Mouse (Mus musculus): ENCODE results near the gene Samsn1. TPM values are rescaled to one million over a fixed set of nuclear protein-coding genes. Genes with fewer than 3 reads are reported as not detected.

Samsn1 gene
- polyA plus RNA-seq, 1 experiment from 2014 or later, result 1.4 TPM

GRCm38 (mm10) chr16:76000127-76000526 lies 22.0 kb downstream of the Samsn1 start:
- 0 out of 2 replicates have a peak, but pooled peaks have one; percentile 35 for ATAC-seq (replicated peaks)

DNA sequence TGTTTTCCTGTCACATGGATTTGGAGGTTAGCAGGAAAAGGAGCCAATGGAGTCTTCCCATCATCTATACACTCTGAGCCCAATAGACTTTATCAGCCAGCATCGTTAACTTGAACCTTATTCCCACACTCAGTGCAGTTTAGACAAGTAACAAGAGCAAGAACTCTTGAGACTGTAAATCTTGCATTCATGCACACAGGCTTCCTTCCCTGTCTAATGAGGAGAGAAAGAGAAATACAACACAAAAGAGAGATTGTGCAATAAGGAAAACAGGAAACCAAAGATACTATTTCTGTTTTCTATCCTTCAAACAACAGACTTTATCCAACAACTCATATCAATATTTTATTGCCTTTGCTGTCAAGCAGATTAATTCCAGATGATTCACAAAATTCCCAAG lies 31.9 kb downstream of the Samsn1 start:
- H3K4me2 ChIP-seq (replicated peaks), result no peak overlapping the region
- H3K27me3 ChIP-seq, result no peaks in the 10 kb centered on the region
- no peak overlapping the region for H3K9ac ChIP-seq (replicated peaks)
- no peak overlapping the region for H3K27ac ChIP-seq (replicated peaks)
- no peak overlapping the region for H3K4me3 ChIP-seq
- no peaks in the 10 kb centered on the region for H3K4me1 ChIP-seq
- no peaks in the 10 kb centered on the region for H3K36me3 ChIP-seq
- H3K9me3 ChIP-seq, result no peaks in the 10 kb centered on the region
- no peak for ATAC-seq (replicated peaks)
- WGBS, result 64% methylated on average over 1 of the region's 1 CpGs

More at GRCm38 (mm10) chr16:76000127-76000526, 22.0 kb downstream of the Samsn1 start:
- H3K9ac ChIP-seq (replicated peaks), result no peak overlapping the region
- H3K4me1 ChIP-seq, result peaks cover 9% of the 10 kb centered on the region
- H3K27me3 ChIP-seq, result no peaks in the 10 kb centered on the region
- H3K4me3 ChIP-seq, result no peak overlapping the region
- H3K27ac ChIP-seq (replicated peaks), result no peak overlapping the region
- WGBS, result 73% methylated on average over 9 of the region's 9 CpGs
- H3K4me2 ChIP-seq (replicated peaks), result no peak overlapping the region
- H3K36me3 ChIP-seq, result no peaks in the 10 kb centered on the region
- no peaks in the 10 kb centered on the region for H3K9me3 ChIP-seq

DNA sequence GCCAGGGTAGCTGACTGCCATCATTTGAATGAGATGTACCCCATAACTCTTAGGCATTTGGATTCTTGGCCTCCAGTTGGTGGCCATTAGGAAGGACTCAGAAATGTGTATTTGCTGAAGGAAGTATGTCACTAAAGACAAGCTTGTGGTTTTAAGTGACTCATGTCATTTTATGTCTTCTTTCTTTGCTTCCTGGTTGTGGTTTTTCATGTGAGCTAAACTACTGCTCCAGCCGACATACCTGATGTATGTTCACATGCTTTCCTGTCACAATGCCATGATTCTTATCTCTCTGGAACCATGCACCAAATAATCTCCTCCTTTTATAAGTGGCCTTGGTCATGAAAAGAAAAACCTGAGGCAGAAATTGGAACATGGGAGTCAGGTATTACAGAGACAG lies 38.2 kb downstream of the Samsn1 start:
- Histone ChIP-seq H3K27ac (replicated peaks) (no peak overlapping the region), H3K9me3 (0 out of 2 replicates have a peak, but pooled peaks cover 3% of the 10 kb centered on the region), H3K36me3 (no peaks in the 10 kb centered on the region), H3K9ac (replicated peaks) (no peak overlapping the region), H3K4me2 (replicated peaks) (no peak overlapping the region), H3K27me3 (no peaks in the 10 kb centered on the region), H3K4me3 (no peak overlapping the region), H3K4me1 (no peaks in the 10 kb centered on the region)
- no peak for ATAC-seq (replicated peaks)
- WGBS, result 97% methylated on average over 1 of the region's 1 CpGs

- Histone ChIP-seq H3K9me3 (0 out of 2 replicates have a peak, but pooled peaks cover 3% of the 10 kb centered on the region), H3K4me2 (replicated peaks) (no peak overlapping the region), H3K4me3 (no peak overlapping the region), H3K27me3 (no peaks in the 10 kb centered on the region), H3K4me1 (no peaks in the 10 kb centered on the region), H3K9ac (replicated peaks) (no peak overlapping the region), H3K36me3 (no peaks in the 10 kb centered on the region), H3K27ac (replicated peaks) (no peak overlapping the region)
- ATAC-seq (replicated peaks), result no peak
Observed at GRCm38 (mm10) chr16:75979381-75979780, 42.7 kb downstream of the Samsn1 start.

DNA sequence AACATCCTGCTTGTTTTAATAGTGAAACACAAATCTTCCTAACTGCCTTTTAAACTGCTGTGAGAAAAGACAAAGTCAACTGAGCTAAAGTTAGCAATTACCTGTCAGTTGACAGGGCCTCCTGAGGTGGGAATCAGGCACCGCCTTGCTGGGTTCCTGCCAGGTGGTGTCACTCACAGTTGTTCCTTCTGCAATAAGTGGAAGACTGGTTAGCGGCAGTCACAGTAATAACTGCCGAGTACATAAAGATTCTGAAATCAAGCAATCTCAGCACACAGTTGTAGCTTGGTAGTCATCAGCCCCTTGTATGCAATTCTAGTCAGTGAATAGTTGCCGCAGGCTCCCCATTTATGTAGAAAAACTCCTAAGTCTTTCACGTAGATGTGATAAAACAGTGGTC lies 44.3 kb downstream of the Samsn1 start:
- H3K4me1 ChIP-seq, result no peaks in the 10 kb centered on the region
- H3K4me3 ChIP-seq, result no peak overlapping the region
- no peak overlapping the region for H3K4me2 ChIP-seq (replicated peaks)
- no peak overlapping the region for H3K9ac ChIP-seq (replicated peaks)
- H3K9me3 ChIP-seq, result no peaks in the 10 kb centered on the region
- no peaks in the 10 kb centered on the region for H3K27me3 ChIP-seq
- H3K27ac ChIP-seq (replicated peaks), result no peak overlapping the region
- WGBS, result 81% methylated on average over 5 of the region's 5 CpGs
- H3K36me3 ChIP-seq, result no peaks in the 10 kb centered on the region
- no peak for ATAC-seq (replicated peaks)

DNA sequence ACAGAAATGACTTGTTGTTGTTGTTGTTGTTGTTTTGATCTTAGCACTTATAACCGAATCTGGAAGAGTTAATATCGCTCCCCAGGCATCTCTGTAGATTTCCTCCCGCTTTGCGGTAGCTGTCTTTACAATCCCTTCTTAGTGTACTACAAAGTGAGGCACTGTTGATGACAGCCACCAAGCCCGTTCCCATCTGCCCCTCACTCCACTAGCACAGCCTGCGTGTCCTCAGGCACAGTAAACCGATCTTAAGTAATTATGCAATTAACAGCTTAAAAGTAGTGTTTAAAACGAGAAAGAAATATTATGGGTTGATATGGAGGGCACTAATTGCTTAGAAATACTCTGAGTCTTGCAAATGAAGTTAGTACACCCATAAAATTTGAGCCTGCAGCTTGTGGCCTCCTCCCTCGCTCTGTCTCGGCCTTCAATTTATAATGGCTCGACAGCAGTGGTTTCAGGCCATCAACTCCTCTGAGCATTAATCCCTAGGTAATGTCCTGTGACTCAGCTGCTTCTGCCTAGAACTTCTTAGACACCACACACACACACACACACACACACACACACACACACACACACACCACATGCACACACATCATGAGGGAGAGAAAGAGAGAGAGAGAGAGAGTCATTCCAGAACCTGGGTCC lies 46.3 kb downstream of the Samsn1 start:
- 77% methylated on average over 11 of the region's 11 CpGs for WGBS
- no peaks in the 10 kb centered on the region for H3K27me3 ChIP-seq

GRCm38 (mm10) chr16:75970266-75970998 lies 51.6 kb downstream of the Samsn1 start:
- Histone ChIP-seq H3K36me3 (no peaks in the 10 kb centered on the region), H3K9me3 (no peaks in the 10 kb centered on the region), H3K4me1 (0 out of 2 replicates have a peak, but pooled peaks cover 2% of the 10 kb centered on the region), H3K9ac (replicated peaks) (no peak overlapping the region), H3K4me2 (replicated peaks) (no peak overlapping the region), H3K27ac (replicated peaks) (no peak overlapping the region), H3K27me3 (no peaks in the 10 kb centered on the region), H3K4me3 (no peak overlapping the region)
- ATAC-seq (replicated peaks), result peak; percentile 64
- 29% methylated on average over 6 of the region's 6 CpGs for WGBS

More for the DNA sequence above, 46.3 kb downstream of the Samsn1 start:
- no peaks in the 10 kb centered on the region for H3K9me3 ChIP-seq
- H3K9ac ChIP-seq (replicated peaks), result no peak overlapping the region
- H3K4me2 ChIP-seq (replicated peaks), result no peak overlapping the region
- H3K27ac ChIP-seq (replicated peaks), result no peak overlapping the region
- no peak overlapping the region for H3K4me3 ChIP-seq
- 0 out of 2 replicates have a peak, but pooled peaks cover 2% of the 10 kb centered on the region for H3K4me1 ChIP-seq
- no peak for ATAC-seq (replicated peaks)
- H3K36me3 ChIP-seq, result no peaks in the 10 kb centered on the region

GRCm38 (mm10) chr16:75962021-75962420 lies 60.1 kb downstream of the Samsn1 start:
- 79% methylated on average over 8 of the region's 8 CpGs for WGBS
- Histone ChIP-seq H3K4me3 (no peak overlapping the region), H3K4me1 (no peaks in the 10 kb centered on the region), H3K27ac (replicated peaks) (no peak overlapping the region), H3K9ac (replicated peaks) (no peak overlapping the region), H3K36me3 (no peaks in the 10 kb centered on the region), H3K27me3 (no peaks in the 10 kb centered on the region), H3K4me2 (replicated peaks) (no peak overlapping the region), H3K9me3 (no peaks in the 10 kb centered on the region)
- no peak for ATAC-seq (replicated peaks)

GRCm38 (mm10) chr16:75961487-75961886 lies 60.6 kb downstream of the Samsn1 start:
- 73% methylated on average over 5 of the region's 5 CpGs for WGBS
- H3K4me3 ChIP-seq, result no peak overlapping the region
- no peaks in the 10 kb centered on the region for H3K27me3 ChIP-seq
- H3K9me3 ChIP-seq, result no peaks in the 10 kb centered on the region
- no peak overlapping the region for H3K4me2 ChIP-seq (replicated peaks)
- H3K4me1 ChIP-seq, result no peaks in the 10 kb centered on the region
- ATAC-seq (replicated peaks), result no peak
- H3K9ac ChIP-seq (replicated peaks), result no peak overlapping the region
- no peaks in the 10 kb centered on the region for H3K36me3 ChIP-seq
- H3K27ac ChIP-seq (replicated peaks), result no peak overlapping the region

DNA sequence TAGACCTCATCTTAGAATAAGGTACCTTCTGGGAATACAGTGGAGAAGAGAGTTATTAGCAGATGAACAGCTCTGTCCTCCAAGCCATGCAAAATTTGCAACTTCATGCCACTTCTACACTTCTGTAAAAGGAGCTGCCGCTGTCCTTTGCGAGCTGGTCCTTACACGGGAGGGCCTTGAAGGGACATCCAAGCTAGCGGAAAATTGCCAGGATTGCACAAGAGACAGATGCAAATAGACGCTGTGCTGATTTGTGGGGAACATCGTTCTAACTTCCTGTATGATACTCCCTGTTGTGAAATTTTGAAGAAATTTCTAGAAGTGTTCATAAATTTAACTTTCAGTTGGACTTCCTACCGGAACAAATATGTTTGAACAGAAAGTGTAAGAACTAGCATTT lies 61.0 kb downstream of the Samsn1 start:
- Histone ChIP-seq H3K36me3 (no peaks in the 10 kb centered on the region), H3K4me1 (no peaks in the 10 kb centered on the region), H3K9ac (replicated peaks) (no peak overlapping the region), H3K27ac (replicated peaks) (no peak overlapping the region), H3K27me3 (no peaks in the 10 kb centered on the region), H3K4me3 (no peak overlapping the region), H3K4me2 (replicated peaks) (no peak overlapping the region), H3K9me3 (no peaks in the 10 kb centered on the region)
- ATAC-seq (replicated peaks), result no peak
- 91% methylated on average over 7 of the region's 7 CpGs for WGBS

GRCm38 (mm10) chr16:75933357-75933756 lies 88.7 kb downstream of the Samsn1 start:
- H3K9me3 ChIP-seq, result no peaks in the 10 kb centered on the region
- no peak overlapping the region for H3K9ac ChIP-seq (replicated peaks)
- H3K36me3 ChIP-seq, result no peaks in the 10 kb centered on the region
- H3K4me2 ChIP-seq (replicated peaks), result no peak overlapping the region
- ATAC-seq (replicated peaks), result no peak
- H3K4me3 ChIP-seq, result no peak overlapping the region
- no peak overlapping the region for H3K27ac ChIP-seq (replicated peaks)
- H3K27me3 ChIP-seq, result no peaks in the 10 kb centered on the region
- H3K4me1 ChIP-seq, result no peaks in the 10 kb centered on the region

- H3K4me3 ChIP-seq, result no peak overlapping the region
- H3K27ac ChIP-seq (replicated peaks), result no peak overlapping the region
- no peak for ATAC-seq (replicated peaks)
- H3K36me3 ChIP-seq, result no peaks in the 10 kb centered on the region
- no peaks in the 10 kb centered on the region for H3K9me3 ChIP-seq
- H3K9ac ChIP-seq (replicated peaks), result no peak overlapping the region
- H3K4me2 ChIP-seq (replicated peaks), result no peak overlapping the region
- H3K4me1 ChIP-seq, result no peaks in the 10 kb centered on the region
- 80% methylated on average over 4 of the region's 4 CpGs for WGBS
- no peaks in the 10 kb centered on the region for H3K27me3 ChIP-seq
Observed at GRCm38 (mm10) chr16:75930222-75930553, 91.9 kb downstream of the Samsn1 start.
